Mouse (Mus musculus) megakaryocyte-erythroid progenitor cell, adult 5-6 weeks (primary cell): ENCODE measurements around the gene Upk1b. TPM values are rescaled to one million over a fixed set of nuclear protein-coding genes. Genes with fewer than 3 reads are reported as not detected.

Source experiments
- ATAC-seq: replicated peaks from 2 replicates; pipeline ENCODE4 v1.8.0; 2016; ENCODE audit warnings: mild to moderate bottlenecking, inconsistent platforms; ENCODE audit not compliant: severe bottlenecking, poor library complexity, low FRiP score, low TSS enrichment
- total RNA-seq, 2 experiments: library from RNA; stranded (forward) in 1 of 2; stranded (reverse) in 1 of 2; fragments of 200-1000, 215-1000 nt in 1 of 2; fragments of >200 nt in 1 of 2; fragmentation: Nextera tagmentation in 1 of 2; gene quantifications; 2 replicates each; pipeline ENCODE4 v1.2.3; 2014 to 2017

Upk1b gene
- total RNA-seq, 2 experiments from 2014 or later, result not detected

- peak; percentile 74 for ATAC-seq
Measured at GRCm38 (mm10) chr16:38729610-38730288, 70.4 kb downstream of the Upk1b start.

GRCm38 (mm10) chr16:38729139-38729538, 71.0 kb downstream of the Upk1b start:
- ATAC-seq, result 0 out of 2 replicates have a peak, but pooled peaks have one; percentile 41

DNA sequence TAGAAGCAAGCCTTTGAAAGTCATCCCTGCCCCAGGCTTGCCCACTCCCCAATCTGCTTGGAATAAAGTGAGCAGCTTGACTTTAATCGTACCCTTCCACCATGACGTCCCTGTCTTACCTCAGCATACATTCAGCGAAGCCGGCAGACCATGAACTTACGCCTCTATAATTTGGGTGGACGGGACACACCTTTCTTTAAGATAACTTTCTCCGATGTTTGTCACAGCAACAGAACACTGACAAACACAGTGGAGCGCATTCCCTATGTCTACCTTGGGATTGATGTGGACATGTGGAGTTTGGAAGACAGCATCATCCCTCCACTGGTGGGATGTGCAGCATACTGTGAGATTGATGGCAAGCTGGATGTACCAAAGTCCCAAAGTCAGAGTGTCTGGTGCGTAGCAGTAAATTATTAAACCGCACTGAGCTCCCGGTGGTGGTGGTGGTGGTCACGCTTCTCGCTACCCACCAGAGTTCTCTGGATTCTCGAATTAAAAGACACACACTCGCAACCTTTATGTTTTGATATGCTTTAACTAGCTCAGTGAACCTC, 71.5 kb downstream of the Upk1b start:
- ATAC-seq, result no peak

DNA sequence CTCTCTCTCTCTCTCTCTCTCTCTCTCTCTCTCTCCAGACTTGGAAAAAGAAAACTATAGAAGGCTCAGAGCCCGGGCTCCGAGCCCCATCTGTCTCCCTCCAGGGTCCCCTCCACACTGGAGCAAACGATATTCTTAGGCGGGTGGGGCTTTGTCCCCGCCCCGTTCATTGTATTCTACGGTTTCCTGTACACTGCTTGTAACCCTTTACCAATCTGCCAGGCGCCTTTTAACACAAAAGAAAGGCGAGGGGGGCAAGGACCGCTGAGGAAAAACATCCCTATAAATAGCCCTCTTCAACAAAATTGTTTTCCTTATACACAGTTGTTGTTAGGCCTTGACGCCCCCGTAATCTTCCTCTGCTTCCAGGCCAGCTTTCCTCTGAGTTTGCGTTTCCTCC, 75.2 kb downstream of the Upk1b start:
- no peak for ATAC-seq

DNA sequence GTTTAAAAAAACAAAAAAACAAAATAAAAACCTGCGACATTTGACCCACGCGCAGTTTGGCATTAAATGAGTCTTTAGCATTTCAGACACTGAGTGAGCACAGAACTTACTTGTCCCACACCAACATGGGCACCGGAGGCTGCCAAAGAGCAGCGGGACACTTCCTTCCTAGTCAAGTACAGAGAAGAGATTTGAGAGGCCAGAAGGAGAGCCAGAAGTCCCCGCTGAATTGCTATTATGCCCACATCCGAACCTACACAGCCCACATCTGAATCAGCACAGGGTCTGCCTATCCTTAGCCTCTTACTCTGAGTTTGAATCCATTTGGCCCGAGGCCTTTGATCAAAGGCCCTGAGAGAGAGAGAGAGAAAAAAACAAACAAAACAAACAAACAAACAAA, 75.9 kb downstream of the Upk1b start:
- ATAC-seq, result no peak

Other genes with a start within 250 kb of the Upk1b start
- 32.5 and 48.5 TPM in 2 replicates for gene Tmem39a, start 241.6 kb downstream of the Upk1b start, total RNA-seq (2014; fragmentation: Nextera tagmentation)
- gene Tmem39a, start 241.6 kb downstream of the Upk1b start, total RNA-seq (2017), result 23.8 and 51.7 TPM in 2 replicates
- gene Arhgap31, start 87.1 kb downstream of the Upk1b start, total RNA-seq (2014; fragmentation: Nextera tagmentation), result 1.4 and 1.7 TPM in 2 replicates
- gene Arhgap31, start 87.1 kb downstream of the Upk1b start, total RNA-seq (2017), result 0.14 and 0.91 TPM in 2 replicates
- gene B4galt4, start 58.1 kb downstream of the Upk1b start, total RNA-seq (2014; fragmentation: Nextera tagmentation), result not detected in 2 replicates
- gene B4galt4, start 58.1 kb downstream of the Upk1b start, total RNA-seq (2017), result 1.8 and 2.9 TPM in 2 replicates
- not detected in 2 replicates for gene 4930435E12Rik, start 28.4 kb upstream of the Upk1b start, total RNA-seq (2014; fragmentation: Nextera tagmentation)
- gene 4930435E12Rik, start 28.4 kb upstream of the Upk1b start, total RNA-seq (2017), result not detected in 2 replicates
- gene Igsf11, start 92.3 kb upstream of the Upk1b start, total RNA-seq (2014; fragmentation: Nextera tagmentation), result not detected in 2 replicates
- not detected in 2 replicates for gene Igsf11, start 92.3 kb upstream of the Upk1b start, total RNA-seq (2017)